ENCODE assay signal across 9 mouse cellular contexts in the genomic region with DNA sequence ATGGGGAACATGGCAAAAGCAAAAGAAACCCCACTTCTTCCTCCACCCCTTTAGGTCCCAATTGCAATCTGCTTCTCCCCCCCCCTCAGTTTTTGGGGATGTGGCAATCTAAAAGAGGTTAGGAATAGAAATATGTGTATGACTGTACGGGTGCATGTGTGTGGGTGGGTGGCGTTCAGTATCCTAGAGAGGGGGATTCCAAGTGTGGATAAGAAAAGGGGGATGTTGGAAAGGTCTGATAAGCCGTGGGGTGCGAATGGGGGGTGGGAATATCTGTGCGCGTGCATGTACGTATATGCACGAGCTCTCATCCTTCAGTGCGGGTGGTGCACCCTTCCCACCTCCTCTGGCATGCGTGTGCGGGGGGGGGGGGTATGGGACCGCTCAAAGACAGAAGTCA. TPM values are rescaled to one million over a fixed set of nuclear protein-coding genes. Genes with fewer than 3 reads are reported as not detected.
DNase-seq lines count a peak whose midpoint lies in the region; ATAC-seq lines count a peak whose summit lies in the region.
"Had no signal": no experiment of that assay in that cellular context is flagged by ENCODE, and none has a peak within 500 bp of the region (broad histone marks: within the 10 kb centered on the region; RNA-seq: fewer than 3 reads in every experiment).

No protein-coding gene starts in this region.

- H3K4me3 ChIP-seq in liver, embryonic 11.5 days (ENCODE audit: low read depth, low read length): peak overlapping the region; percentile 51
- peak overlapping the region; percentile 59 for H3K4me3 ChIP-seq in embryonic facial prominence, embryonic 10.5 days
- peak overlapping the region; percentile 47 for H3K4me3 ChIP-seq in intestine, embryonic 15.5 days (replicated peaks)
- H3K4me3 ChIP-seq in neural tube, embryonic 15.5 days (replicated peaks): peak overlapping the region; percentile 62

- peak overlapping the region; percentile 96 for H3K4me2 ChIP-seq in liver, embryonic 11.5 days
- H3K4me2 ChIP-seq in intestine, embryonic 15.5 days (replicated peaks): peak overlapping the region; percentile 91
- peak overlapping the region; percentile 97 for H3K4me2 ChIP-seq in neural tube, embryonic 15.5 days

- H3K9ac ChIP-seq in liver, embryonic 11.5 days (ENCODE audit: low read depth, low read length): no peak overlapping the region
- H3K9ac ChIP-seq in intestine, embryonic 15.5 days: peak overlapping the region; percentile 67
- H3K9ac ChIP-seq in neural tube, embryonic 15.5 days (replicated peaks): peak overlapping the region; percentile 76

- H3K27me3 ChIP-seq in liver, embryonic 11.5 days (replicated peaks; ENCODE audit: control insufficient read depth, insufficient read depth, low read length): peaks cover 51% of the 10 kb centered on the region
- H3K27me3 ChIP-seq in embryonic facial prominence, embryonic 10.5 days (replicated peaks; ENCODE audit: low read depth, poor library complexity, severe bottlenecking): peaks cover 65% of the 10 kb centered on the region
- H3K27me3 ChIP-seq in intestine, embryonic 15.5 days (replicated peaks): peaks cover 37% of the 10 kb centered on the region
- H3K27me3 ChIP-seq in neural tube, embryonic 15.5 days (replicated peaks): no peaks in the 10 kb centered on the region

- H3K4me1 ChIP-seq in liver, embryonic 11.5 days (replicated peaks; ENCODE audit: control insufficient read depth, insufficient read depth, low read length): peaks cover 36% of the 10 kb centered on the region
- H3K4me1 ChIP-seq in embryonic facial prominence, embryonic 10.5 days: peaks cover 77% of the 10 kb centered on the region
- H3K4me1 ChIP-seq in intestine, embryonic 15.5 days (replicated peaks): peaks cover 37% of the 10 kb centered on the region
- peaks cover 71% of the 10 kb centered on the region for H3K4me1 ChIP-seq in neural tube, embryonic 15.5 days

- no peaks in the 10 kb centered on the region for H3K36me3 ChIP-seq in liver, embryonic 11.5 days (ENCODE audit: control insufficient read depth, insufficient read depth, low read length)
- no peaks in the 10 kb centered on the region for H3K36me3 ChIP-seq in embryonic facial prominence, embryonic 10.5 days (replicated peaks)
- no peaks in the 10 kb centered on the region for H3K36me3 ChIP-seq in intestine, embryonic 15.5 days
- H3K36me3 ChIP-seq in neural tube, embryonic 15.5 days: no peaks in the 10 kb centered on the region

- no peaks in the 10 kb centered on the region for H3K9me3 ChIP-seq in liver, embryonic 11.5 days (ENCODE audit: control insufficient read depth, low read length)
- H3K9me3 ChIP-seq in embryonic facial prominence, embryonic 10.5 days: no peaks in the 10 kb centered on the region
- no peaks in the 10 kb centered on the region for H3K9me3 ChIP-seq in intestine, embryonic 15.5 days
- H3K9me3 ChIP-seq in neural tube, embryonic 15.5 days (replicated peaks): no peaks in the 10 kb centered on the region

- no peak for ATAC-seq in liver, embryonic 11.5 days (replicated peaks; ENCODE audit: low FRiP score)
- no peak for ATAC-seq in intestine, embryonic 15.5 days
- no peak for ATAC-seq in neural tube, embryonic 15.5 days (ENCODE audit: low FRiP score)

- no peak for DNase-seq in liver, embryonic 11.5 days (ENCODE audit: low spot score)
- no peak for DNase-seq in liver
- peak; percentile 21 for DNase-seq in embryonic facial prominence, embryonic 10.5 days (ENCODE audit: low spot score)
- no peak for DNase-seq in thymus, postnatal 36 days
- no peak for DNase-seq in gastrocnemius, adult 18-20 months (ENCODE audit: low spot score)
- no peak for DNase-seq in embryo, embryonic 10 days (ENCODE audit: low spot score)

- WGBS in liver, embryonic 11.5 days: 4% methylated on average over 11 of the region's 12 CpGs
- whole genome bisulfite sequencing in embryonic facial prominence, embryonic 10.5 days: 1% methylated on average over 9 of the region's 12 CpGs
- WGBS in intestine, embryonic 15.5 days: 2% methylated on average over 11 of the region's 12 CpGs
- WGBS in neural tube, embryonic 15.5 days: 2% methylated on average over 11 of the region's 12 CpGs

- H3K27ac ChIP-seq in liver, embryonic 11.5 days (ENCODE audit: low read depth, low read length): no peak overlapping the region
- peak overlapping the region; percentile 81; the same call in 1 of the 2 replicates for H3K27ac ChIP-seq in embryonic facial prominence, embryonic 10.5 days (replicated peaks)
- H3K27ac ChIP-seq in intestine, embryonic 15.5 days: no peak overlapping the region
- H3K27ac ChIP-seq in neural tube, embryonic 15.5 days (replicated peaks): peak overlapping the region; percentile 77

RNA-seq across cellular contexts. Expression of a gene that starts 0.4 kb away (rescaled TPM):
- 0.71 and 1.1 TPM in 2 replicates for polyA plus RNA-seq in liver, embryonic 11.5 days (2014; fragmentation: Nextera tagmentation; extraction: Ambion mirVana)
- polyA plus RNA-seq in embryonic facial prominence, embryonic 10.5 days (2016; fragmentation: Nextera tagmentation; extraction: Ambion mirVana): 0.66 and 0.99 TPM in 2 replicates
- 1.9 and 2.3 TPM in 2 replicates for polyA plus RNA-seq in intestine, embryonic 15.5 days (2015; fragmentation: Nextera tagmentation; extraction: Ambion mirVana)
- 18.6 and 21.0 TPM in 2 replicates for polyA plus RNA-seq in neural tube, embryonic 15.5 days (2015; fragmentation: Nextera tagmentation; extraction: Ambion mirVana)
- total RNA-seq in gastrocnemius, adult 18-20 months (2021): 1 to 10 TPM; 1.0 to 1.7 TPM
- total RNA-seq: liver, adult 2 months had no signal

RNA-seq across cellular contexts. Expression of a gene that starts 2.9 kb away (rescaled TPM):
- polyA plus RNA-seq in liver, embryonic 11.5 days (2014; fragmentation: Nextera tagmentation; extraction: Ambion mirVana): 18.6 and 21.5 TPM in 2 replicates
- polyA plus RNA-seq in embryonic facial prominence, embryonic 10.5 days (2016; fragmentation: Nextera tagmentation; extraction: Ambion mirVana): 30.0 and 33.1 TPM in 2 replicates
- polyA plus RNA-seq in intestine, embryonic 15.5 days (2015; fragmentation: Nextera tagmentation; extraction: Ambion mirVana): 26.5 and 31.3 TPM in 2 replicates
- polyA plus RNA-seq in neural tube, embryonic 15.5 days (2015; fragmentation: Nextera tagmentation; extraction: Ambion mirVana): 35.2 and 35.8 TPM in 2 replicates
- 10 to 100 TPM; 44.0 to 56.1 TPM for total RNA-seq in gastrocnemius, adult 18-20 months (2021)

RNA-seq across cellular contexts. Expression of a gene that starts 4.1 kb away (rescaled TPM):
- polyA plus RNA-seq in liver, embryonic 11.5 days (2014; fragmentation: Nextera tagmentation; extraction: Ambion mirVana): 2.6 and 3.1 TPM in 2 replicates
- polyA plus RNA-seq in embryonic facial prominence, embryonic 10.5 days (2016; fragmentation: Nextera tagmentation; extraction: Ambion mirVana): 5.2 and 5.6 TPM in 2 replicates
- 4.8 and 5.7 TPM in 2 replicates for polyA plus RNA-seq in intestine, embryonic 15.5 days (2015; fragmentation: Nextera tagmentation; extraction: Ambion mirVana)
- 5.6 and 6.3 TPM in 2 replicates for polyA plus RNA-seq in neural tube, embryonic 15.5 days (2015; fragmentation: Nextera tagmentation; extraction: Ambion mirVana)
- total RNA-seq in gastrocnemius, adult 18-20 months (2021): 1 to 10 TPM; 4.2 to 7.6 TPM

RNA-seq across cellular contexts. Expression of a gene that starts 20.1 kb away (rescaled TPM):
- polyA plus RNA-seq in liver, embryonic 11.5 days (2014; fragmentation: Nextera tagmentation; extraction: Ambion mirVana): 0.49 and 1.0 TPM in 2 replicates
- 1.6 and 1.9 TPM in 2 replicates for polyA plus RNA-seq in embryonic facial prominence, embryonic 10.5 days (2016; fragmentation: Nextera tagmentation; extraction: Ambion mirVana)
- 0.67 and 1.5 TPM in 2 replicates for polyA plus RNA-seq in intestine, embryonic 15.5 days (2015; fragmentation: Nextera tagmentation; extraction: Ambion mirVana)
- polyA plus RNA-seq in neural tube, embryonic 15.5 days (2015; fragmentation: Nextera tagmentation; extraction: Ambion mirVana): 1.8 TPM in 2 replicates
- 1 to 10 TPM; 1.2 to 2.0 TPM for total RNA-seq in gastrocnemius, adult 18-20 months (2021)
- total RNA-seq: liver, adult 2 months had no signal
- polyA plus RNA-seq: liver, adult 2 months had no signal

RNA-seq across cellular contexts. Expression of a gene that starts 32.9 kb away (rescaled TPM):
- polyA plus RNA-seq in liver, embryonic 11.5 days (2014; fragmentation: Nextera tagmentation; extraction: Ambion mirVana): 176 and 196 TPM in 2 replicates
- 242 and 244 TPM in 2 replicates for polyA plus RNA-seq in embryonic facial prominence, embryonic 10.5 days (2016; fragmentation: Nextera tagmentation; extraction: Ambion mirVana)
- polyA plus RNA-seq in intestine, embryonic 15.5 days (2015; fragmentation: Nextera tagmentation; extraction: Ambion mirVana): 113 and 118 TPM in 2 replicates
- 108 and 109 TPM in 2 replicates for polyA plus RNA-seq in neural tube, embryonic 15.5 days (2015; fragmentation: Nextera tagmentation; extraction: Ambion mirVana)
- total RNA-seq in gastrocnemius, adult 18-20 months (2021): 10 to 100 TPM; 24.4 to 33.3 TPM

Comparison
In these comparisons a context has a peak if more than half of its experiments do, and no peak if none do; other contexts are left out.
1. H3K27ac ChIP-seq: peak in embryonic facial prominence, embryonic 10.5 days (single experiment) and neural tube, embryonic 15.5 days (single experiment); none in liver, embryonic 11.5 days (single experiment) and intestine, embryonic 15.5 days (single experiment).
2. Peak in every context shown above with its lines, with median percentiles within 50 percentile points of each other: H3K4me2 ChIP-seq and H3K4me3 ChIP-seq.